Comparison of ENCODE assay signal across 8 mouse cellular contexts in genomic region chr8:105269075-105269458, GRCm38 (mm10). TPM values are rescaled to one million over a fixed set of nuclear protein-coding genes. Genes with fewer than 3 reads are reported as not detected.
DNase-seq lines count a peak whose midpoint lies in the region; ATAC-seq and TF ChIP-seq lines count a peak whose summit lies in the region.

No protein-coding gene starts in this region.

- H3K9me3 ChIP-seq in embryonic facial prominence, embryonic 11.5 days (replicated peaks; ENCODE audit: control insufficient read depth, low read length) = no peaks in the 10 kb centered on the region
- no peaks in the 10 kb centered on the region for H3K9me3 ChIP-seq in kidney, postnatal 0 days (replicated peaks; ENCODE audit: low read length)

- H3K4me3 ChIP-seq in embryonic facial prominence, embryonic 11.5 days (ENCODE audit: low read depth, low read length) = peak overlapping the region; percentile 41
- peak overlapping the region; percentile 43 for H3K4me3 ChIP-seq in kidney, postnatal 0 days (replicated peaks; ENCODE audit: low read depth, low read length)

- H3K9ac ChIP-seq in embryonic facial prominence, embryonic 11.5 days (replicated peaks; ENCODE audit: low read length) = peak overlapping the region; percentile 29
- H3K9ac ChIP-seq in kidney, postnatal 0 days (ENCODE audit: low read depth, low read length) = peak overlapping the region; percentile 43; the same call in 1 of the 2 replicates

- ATAC-seq in frontal cortex, adult (ENCODE audit: low TSS enrichment) = peak; percentile 4; the same call in 1 of the 2 replicates
- ATAC-seq in embryonic facial prominence, embryonic 11.5 days (replicated peaks; ENCODE audit: insufficient number of reproducible peaks, low FRiP score, low TSS enrichment, low read depth) = no peak
- no peak for ATAC-seq in kidney, postnatal 0 days (replicated peaks; ENCODE audit: low FRiP score, low read depth)

- H3K27ac ChIP-seq in embryonic facial prominence, embryonic 11.5 days (replicated peaks; ENCODE audit: low read depth, low read length) = no peak overlapping the region
- 0 out of 2 replicates have a peak overlapping the region, but pooled peaks have one; percentile 25 for H3K27ac ChIP-seq in kidney, postnatal 0 days

- no peak for DNase-seq in frontal cortex, postnatal 10 days (ENCODE audit: low spot score in 2 of 2)
- no peak for DNase-seq in embryonic facial prominence, embryonic 11.5 days (ENCODE audit: low spot score)
- peak; percentile 16 for DNase-seq in kidney, postnatal 0 days (ENCODE audit: low spot score)
- peak; percentile 57 to 80 for DNase-seq in lung, postnatal 4 days
- DNase-seq in cerebellum, postnatal 36 days = no peak
- no peak for DNase-seq in frontal cortex, postnatal 14 days (ENCODE audit: low spot score in 2 of 2)
- no peak for DNase-seq in urinary bladder, adult 18-20 months (ENCODE audit: low spot score in 2 of 2)

- H3K36me3 ChIP-seq in embryonic facial prominence, embryonic 11.5 days (replicated peaks; ENCODE audit: control insufficient read depth, insufficient read depth, low read depth, low read length) = no peaks in the 10 kb centered on the region
- H3K36me3 ChIP-seq in kidney, postnatal 0 days (ENCODE audit: insufficient read depth, low read length) = no peaks in the 10 kb centered on the region

- peak overlapping the region; percentile 72 for H3K4me2 ChIP-seq in embryonic facial prominence, embryonic 11.5 days (ENCODE audit: low read depth, low read length)
- H3K4me2 ChIP-seq in kidney, postnatal 0 days (ENCODE audit: low read length) = peak overlapping the region; percentile 86

- H3K4me1 ChIP-seq in embryonic facial prominence, embryonic 11.5 days (ENCODE audit: control insufficient read depth, insufficient read depth, low read length) = peaks cover 2% of the 10 kb centered on the region; the same call in 1 of the 2 replicates
- peaks cover 15% of the 10 kb centered on the region; the same call in 1 of the 2 replicates for H3K4me1 ChIP-seq in kidney, postnatal 0 days (replicated peaks; ENCODE audit: insufficient read depth, low read length)

- TF ChIP-seq CTCF in kidney, postnatal 0 days (IDR thresholded peaks at IDR 0.05; ENCODE audit: low read depth) = no peak

- peaks cover 82% of the 10 kb centered on the region for H3K27me3 ChIP-seq in embryonic facial prominence, embryonic 11.5 days (ENCODE audit: control insufficient read depth, insufficient read depth, low read length)
- peaks cover 69% of the 10 kb centered on the region for H3K27me3 ChIP-seq in kidney, postnatal 0 days (ENCODE audit: insufficient read depth, low read length)

- WGBS in embryonic facial prominence, embryonic 11.5 days = under 1% methylated on average over 10 of the region's 10 CpGs
- WGBS in kidney, postnatal 0 days = 2% methylated on average over 10 of the region's 10 CpGs

RNA-seq across cellular contexts. Expression of gene Hsf4, which starts 0.5 kb away (rescaled TPM):
- 0.13 TPM in 1 of 2 replicates, not detected in the other for polyA plus RNA-seq in embryonic facial prominence, embryonic 11.5 days (2014; fragmentation: Nextera tagmentation; extraction: Ambion mirVana)
- polyA plus RNA-seq in kidney, postnatal 0 days (2015; fragmentation: Nextera tagmentation; extraction: Ambion mirVana) = 0.12 TPM in 1 of 2 replicates, not detected in the other

RNA-seq across cellular contexts. Expression of gene Fbxl8, which starts 4.6 kb away (rescaled TPM):
- polyA plus RNA-seq in embryonic facial prominence, embryonic 11.5 days (2014; fragmentation: Nextera tagmentation; extraction: Ambion mirVana) = 1.2 and 2.0 TPM in 2 replicates
- 1.8 and 2.4 TPM in 2 replicates for polyA plus RNA-seq in kidney, postnatal 0 days (2015; fragmentation: Nextera tagmentation; extraction: Ambion mirVana)

RNA-seq across cellular contexts. Expression of gene Tradd, which starts 4.7 kb away (rescaled TPM):
- polyA plus RNA-seq in embryonic facial prominence, embryonic 11.5 days (2014; fragmentation: Nextera tagmentation; extraction: Ambion mirVana) = 14.0 and 16.6 TPM in 2 replicates
- 21.8 and 24.2 TPM in 2 replicates for polyA plus RNA-seq in kidney, postnatal 0 days (2015; fragmentation: Nextera tagmentation; extraction: Ambion mirVana)

RNA-seq across cellular contexts. Expression of gene Nol3, which starts 6.9 kb away (rescaled TPM):
- 0.84 and 1.2 TPM in 2 replicates for polyA plus RNA-seq in embryonic facial prominence, embryonic 11.5 days (2014; fragmentation: Nextera tagmentation; extraction: Ambion mirVana)
- polyA plus RNA-seq in kidney, postnatal 0 days (2015; fragmentation: Nextera tagmentation; extraction: Ambion mirVana) = 0.29 and 0.68 TPM in 2 replicates

RNA-seq across cellular contexts. Expression of gene B3gnt9, which starts 14.1 kb away (rescaled TPM):
- polyA plus RNA-seq in embryonic facial prominence, embryonic 11.5 days (2014; fragmentation: Nextera tagmentation; extraction: Ambion mirVana) = 2.3 and 3.3 TPM in 2 replicates
- polyA plus RNA-seq in kidney, postnatal 0 days (2015; fragmentation: Nextera tagmentation; extraction: Ambion mirVana) = 7.5 and 7.7 TPM in 2 replicates

Comparison
In these comparisons a context has a peak if more than half of its experiments do, and no peak if none do; other contexts are left out.
1. DNase-seq: peak in kidney, postnatal 0 days (single experiment) and lung, postnatal 4 days (2 of 2); none in frontal cortex, postnatal 10 days (0 of 2), embryonic facial prominence, embryonic 11.5 days (single experiment), cerebellum, postnatal 36 days (0 of 2), frontal cortex, postnatal 14 days (0 of 2) and urinary bladder, adult 18-20 months (0 of 2).